Mouse (Mus musculus) forebrain, embryonic 11.5 days (tissue): Measurements from ENCODE around the gene Irf1. TPM values are rescaled to one million over a fixed set of nuclear protein-coding genes. Genes with fewer than 3 reads are reported as not detected.

Source experiments
- ATAC-seq: fragments of 200-750 bp; cut with Nextera tagmentation; replicated peaks from 2 replicates; pipeline ENCODE4 v1.8.0; 2017; ENCODE audit warnings: moderate TSS enrichment; ENCODE audit not compliant: low FRiP score
- DNase-seq: peaks from one replicate; pipeline ENCODE4 v3.0.0-alpha.2; 2017; ENCODE audit warnings: low spot score
- H3K27ac ChIP-seq: fragments of 300-500 bp; sonication (generic); 2 replicates; pipeline ENCODE4 v1.5.1; 2014; ENCODE audit warnings: low read depth, low read length
- H3K27me3 ChIP-seq: fragments of 300-500 bp; sonication (generic); 2 replicates; pipeline ENCODE4 v1.6.1; 2014; ENCODE audit warnings: mild to moderate bottlenecking, low read length, mixed read lengths; ENCODE audit not compliant: control insufficient read depth, insufficient read depth
- H3K36me3 ChIP-seq: fragments of 300-500 bp; sonication (generic); 2 replicates; pipeline ENCODE4 v1.6.1; 2014; ENCODE audit warnings: mild to moderate bottlenecking, low read length, moderate library complexity, mixed read lengths; ENCODE audit not compliant: control insufficient read depth, insufficient read depth
- H3K4me1 ChIP-seq: fragments of 300-500 bp; sonication (generic); replicated peaks from 2 replicates; pipeline ENCODE4 v1.6.1; 2014; ENCODE audit warnings: low read length, mixed read lengths; ENCODE audit not compliant: control insufficient read depth, insufficient read depth
- H3K4me2 ChIP-seq: fragments of 300-500 bp; sonication (generic); 2 replicates; pipeline ENCODE4 v1.6.1; 2014; ENCODE audit warnings: low read depth, mild to moderate bottlenecking, low read length, moderate library complexity, mixed read lengths; ENCODE audit not compliant: severe bottlenecking
- H3K4me3 ChIP-seq: fragments of 300-500 bp; sonication (generic); 2 replicates; pipeline ENCODE4 v1.5.1; 2014; ENCODE audit warnings: low read depth, low read length
- H3K9ac ChIP-seq: fragments of 300-500 bp; sonication (generic); 2 replicates; pipeline ENCODE4 v1.6.1; 2014; ENCODE audit warnings: low read length
- H3K9me3 ChIP-seq: fragments of 300-500 bp; sonication (generic); 2 replicates; pipeline ENCODE4 v1.6.1; 2016; ENCODE audit warnings: low read length, mixed read lengths; ENCODE audit not compliant: control insufficient read depth
- WGBS: fragments of 180-500 bp; shearing (Covaris S2); extraction: QIAGEN DNeasy Blood & Tissue Kit; methylation state at CpG from one replicate; pipeline ENCODE4 v1.1.7; 2014; 5-methylcytosine and 5-hydroxymethylcytosine counted together
- polyA plus RNA-seq: library from polyadenylated mRNA; unstranded; fragments of >200 nt; fragmentation: Nextera tagmentation; extraction: Ambion mirVana; gene quantifications from 2 replicates; pipeline ENCODE4 v1.2.1, GENCODE M21; 2014

Gene Irf1
- polyA plus RNA-seq, 1 experiment from 2014 or later = 4.0 TPM

- Histone ChIP-seq H3K9ac (no peak overlapping the region), H3K4me1 (peaks cover 3% of the 10 kb centered on the region; the same call in 1 of the 2 replicates), H3K27ac (no peak overlapping the region), H3K4me3 (no peak overlapping the region), H3K36me3 (no peaks in the 10 kb centered on the region), H3K27me3 (peaks cover 5% of the 10 kb centered on the region; the same call in 1 of the 2 replicates), H3K9me3 (no peaks in the 10 kb centered on the region), H3K4me2 (no peak overlapping the region)
- no peak for ATAC-seq
- no peak for DNase-seq
- 82% methylated on average over 9 of the region's 9 CpGs for WGBS
These were observed 2.7 kb downstream of the Irf1 start for GRCm38 (mm10) chr11:53772536-53772935.

- ATAC-seq = no peak
- no peaks in the 10 kb centered on the region for H3K9me3 ChIP-seq
- peaks cover 3% of the 10 kb centered on the region; the same call in 1 of the 2 replicates for H3K4me1 ChIP-seq
- H3K4me3 ChIP-seq = no peak within 1 kb of the TSS
- WGBS = 91% methylated on average over 5 of the region's 5 CpGs
- DNase-seq = no peak
- H3K27me3 ChIP-seq = peaks cover 5% of the 10 kb centered on the region; the same call in 1 of the 2 replicates
- H3K36me3 ChIP-seq = no peaks in the 10 kb centered on the region
- H3K9ac ChIP-seq = no peak within 1 kb of the TSS
- no peak within 1 kb of the TSS for H3K27ac ChIP-seq
- H3K4me2 ChIP-seq = no peak within 1 kb of the TSS
These were observed 3.3 kb downstream of the Irf1 start, which contains the start of gene Gm17334 for GRCm38 (mm10) chr11:53773087-53773486. Gm17334 (minus strand) TSS chr11:53773187.

GRCm38 (mm10) chr11:53773641-53774360 is 4.0 kb downstream of the Irf1 start:
- Histone ChIP-seq H3K4me2 (no peak overlapping the region), H3K9ac (no peak overlapping the region), H3K36me3 (no peaks in the 10 kb centered on the region), H3K27ac (no peak overlapping the region), H3K4me1 (peaks cover 3% of the 10 kb centered on the region; the same call in 1 of the 2 replicates), H3K4me3 (no peak overlapping the region), H3K9me3 (no peaks in the 10 kb centered on the region), H3K27me3 (no peaks in the 10 kb centered on the region; the same call in 1 of the 2 replicates)
- ATAC-seq = no peak
- DNase-seq = no peak
- WGBS = 90% methylated on average over 16 of the region's 16 CpGs

- DNase-seq (no peak), ATAC-seq (no peak)
- Histone ChIP-seq H3K9ac (no peak overlapping the region), H3K4me2 (no peak overlapping the region), H3K4me1 (no peaks in the 10 kb centered on the region; the same call in 1 of the 2 replicates), H3K4me3 (no peak overlapping the region), H3K9me3 (no peaks in the 10 kb centered on the region), H3K27ac (no peak overlapping the region), H3K36me3 (no peaks in the 10 kb centered on the region), H3K27me3 (no peaks in the 10 kb centered on the region)
- 85% methylated on average over 13 of the region's 13 CpGs for WGBS
These were observed 4.9 kb downstream of the Irf1 start for GRCm38 (mm10) chr11:53774659-53775255.

- Histone ChIP-seq H3K27me3 (no peaks in the 10 kb centered on the region), H3K9ac (no peak overlapping the region), H3K9me3 (no peaks in the 10 kb centered on the region), H3K36me3 (no peaks in the 10 kb centered on the region), H3K4me2 (no peak overlapping the region), H3K27ac (no peak overlapping the region), H3K4me1 (no peaks in the 10 kb centered on the region), H3K4me3 (no peak overlapping the region)
- DNase-seq (no peak), ATAC-seq (no peak)
- 80% methylated on average over 5 of the region's 5 CpGs for WGBS
These were observed 7.9 kb downstream of the Irf1 start for GRCm38 (mm10) chr11:53777736-53778135.

- 75% methylated on average over 5 of the region's 5 CpGs for WGBS
- H3K27ac ChIP-seq = no peak overlapping the region
- H3K4me1 ChIP-seq = no peaks in the 10 kb centered on the region
- H3K27me3 ChIP-seq = no peaks in the 10 kb centered on the region
- no peak for ATAC-seq
- H3K9ac ChIP-seq = no peak overlapping the region
- H3K36me3 ChIP-seq = no peaks in the 10 kb centered on the region
- H3K4me3 ChIP-seq = no peak overlapping the region
- H3K9me3 ChIP-seq = no peaks in the 10 kb centered on the region
- no peak for DNase-seq
- no peak overlapping the region for H3K4me2 ChIP-seq
These were observed 8.6 kb downstream of the Irf1 start for GRCm38 (mm10) chr11:53778455-53778854.

- Histone ChIP-seq H3K27me3 (no peaks in the 10 kb centered on the region), H3K9me3 (no peaks in the 10 kb centered on the region), H3K4me2 (no peak overlapping the region), H3K27ac (no peak overlapping the region), H3K4me3 (no peak overlapping the region), H3K4me1 (no peaks in the 10 kb centered on the region), H3K36me3 (no peaks in the 10 kb centered on the region), H3K9ac (no peak overlapping the region)
- WGBS = 93% methylated on average over 2 of the region's 2 CpGs
- DNase-seq = no peak
- no peak for ATAC-seq
These were observed 10.0 kb downstream of the Irf1 start for GRCm38 (mm10) chr11:53779808-53780207.

GRCm38 (mm10) chr11:53780262-53780661 is 10.4 kb downstream of the Irf1 start:
- DNase-seq = no peak
- H3K27ac ChIP-seq = no peak overlapping the region
- WGBS = 65% methylated on average over 3 of the region's 3 CpGs
- H3K36me3 ChIP-seq = no peaks in the 10 kb centered on the region
- H3K9me3 ChIP-seq = no peaks in the 10 kb centered on the region
- H3K4me3 ChIP-seq = no peak overlapping the region
- no peaks in the 10 kb centered on the region for H3K4me1 ChIP-seq
- H3K4me2 ChIP-seq = no peak overlapping the region
- no peak overlapping the region for H3K9ac ChIP-seq
- no peak for ATAC-seq
- no peaks in the 10 kb centered on the region for H3K27me3 ChIP-seq
